Mouse (Mus musculus): ENCODE data around the gene Olfr524. TPM values are rescaled to one million over a fixed set of nuclear protein-coding genes. Genes with fewer than 3 reads are reported as not detected.

Gene Olfr524
- total RNA-seq, 2 experiments from 2014 or later = not detected

GRCm38 (mm10) chr7:140187721-140188390, 17.9 kb downstream of the Olfr524 start:
- ATAC-seq (replicated peaks; ENCODE audit: low FRiP score, low TSS enrichment, poor library complexity, severe bottlenecking) = no peak; the same call in 1 of the 2 replicates

GRCm38 (mm10) chr7:140186646-140187620, 18.8 kb downstream of the Olfr524 start:
- ATAC-seq (replicated peaks; ENCODE audit: low FRiP score, low TSS enrichment, poor library complexity, severe bottlenecking) = peak; percentile 80

GRCm38 (mm10) chr7:140184206-140184605, 21.6 kb downstream of the Olfr524 start:
- no peak for ATAC-seq (replicated peaks; ENCODE audit: low FRiP score, low TSS enrichment, poor library complexity, severe bottlenecking)

- no peak for ATAC-seq (replicated peaks; ENCODE audit: low FRiP score, low TSS enrichment, poor library complexity, severe bottlenecking)
Observed at GRCm38 (mm10) chr7:140180692-140181091, 25.1 kb downstream of the Olfr524 start.

- no peak for ATAC-seq (replicated peaks; ENCODE audit: low FRiP score, low TSS enrichment, poor library complexity, severe bottlenecking)
Observed at GRCm38 (mm10) chr7:140179176-140179575, 26.6 kb downstream of the Olfr524 start.

- no peak for ATAC-seq (replicated peaks; ENCODE audit: low FRiP score, low TSS enrichment, poor library complexity, severe bottlenecking)
Observed at GRCm38 (mm10) chr7:140172936-140173335, 32.8 kb downstream of the Olfr524 start, which contains the start of gene Olfr523. Gene Olfr523 (plus strand): TSS chr7:140173217.

- ATAC-seq (replicated peaks; ENCODE audit: low FRiP score, low TSS enrichment, poor library complexity, severe bottlenecking) = no peak
Observed at GRCm38 (mm10) chr7:140170863-140171262, 34.9 kb downstream of the Olfr524 start.

- ATAC-seq (replicated peaks; ENCODE audit: low FRiP score, low TSS enrichment, poor library complexity, severe bottlenecking) = no peak
Observed at GRCm38 (mm10) chr7:140169386-140169785, 36.4 kb downstream of the Olfr524 start.

- no peak for ATAC-seq (replicated peaks; ENCODE audit: low FRiP score, low TSS enrichment, poor library complexity, severe bottlenecking)
Observed at GRCm38 (mm10) chr7:140167950-140168349, 37.8 kb downstream of the Olfr524 start.

- no peak for ATAC-seq (replicated peaks; ENCODE audit: low FRiP score, low TSS enrichment, poor library complexity, severe bottlenecking)
Observed at GRCm38 (mm10) chr7:140164664-140165063, 41.1 kb downstream of the Olfr524 start, which contains the start of gene Olfr522. Gene Olfr522 (minus strand): TSS chr7:140164764.

GRCm38 (mm10) chr7:140160363-140160762, 45.4 kb downstream of the Olfr524 start:
- ATAC-seq (replicated peaks; ENCODE audit: low FRiP score, low TSS enrichment, poor library complexity, severe bottlenecking) = no peak

- ATAC-seq (replicated peaks; ENCODE audit: low FRiP score, low TSS enrichment, poor library complexity, severe bottlenecking) = no peak
Observed at GRCm38 (mm10) chr7:140154218-140154927, 51.4 kb downstream of the Olfr524 start, which contains the start of gene Sprn. Gene Sprn (minus strand): TSS chr7:140154877.

- ATAC-seq (replicated peaks; ENCODE audit: low FRiP score, low TSS enrichment, poor library complexity, severe bottlenecking) = no peak
Observed at GRCm38 (mm10) chr7:140153829-140154217, 51.9 kb downstream of the Olfr524 start.

GRCm38 (mm10) chr7:140153383-140153782, 52.4 kb downstream of the Olfr524 start:
- no peak for ATAC-seq (replicated peaks; ENCODE audit: low FRiP score, low TSS enrichment, poor library complexity, severe bottlenecking)

Other genes with a start within 250 kb of the Olfr524 start
- gene 6430531B16Rik, start 227.2 kb downstream of the Olfr524 start, total RNA-seq (2014; fragmentation: Nextera tagmentation) = not detected in 2 replicates
- 1.0 TPM in 1 of 2 replicates, not detected in the other for gene 6430531B16Rik, start 227.2 kb downstream of the Olfr524 start, total RNA-seq (2017)
- gene Adam8, start 213.4 kb downstream of the Olfr524 start, total RNA-seq (2014; fragmentation: Nextera tagmentation) = 1.5 and 4.5 TPM in 2 replicates
- 0.34 and 2.6 TPM in 2 replicates for gene Adam8, start 213.4 kb downstream of the Olfr524 start, total RNA-seq (2017)
- 21.3 and 34.7 TPM in 2 replicates for gene Zfp511, start 169.6 kb downstream of the Olfr524 start, total RNA-seq (2014; fragmentation: Nextera tagmentation)
- 22.0 and 26.9 TPM in 2 replicates for gene Zfp511, start 169.6 kb downstream of the Olfr524 start, total RNA-seq (2017)
- gene Tubgcp2, start 169.3 kb downstream of the Olfr524 start, total RNA-seq (2014; fragmentation: Nextera tagmentation) = 29.3 and 37.6 TPM in 2 replicates
- gene Tubgcp2, start 169.3 kb downstream of the Olfr524 start, total RNA-seq (2017) = 38.2 and 41.2 TPM in 2 replicates
- gene Msx3, start 156.9 kb downstream of the Olfr524 start, total RNA-seq (2014; fragmentation: Nextera tagmentation) = not detected in 2 replicates
- not detected in 2 replicates for gene Msx3, start 156.9 kb downstream of the Olfr524 start, total RNA-seq (2017)
- not detected in 2 replicates for gene Caly, start 123.4 kb downstream of the Olfr524 start, total RNA-seq (2014; fragmentation: Nextera tagmentation)
- not detected in 2 replicates for gene Caly, start 123.4 kb downstream of the Olfr524 start, total RNA-seq (2017)
- not detected in 2 replicates for gene Prap1, start 112.6 kb downstream of the Olfr524 start, total RNA-seq (2014; fragmentation: Nextera tagmentation)
- gene Prap1, start 112.6 kb downstream of the Olfr524 start, total RNA-seq (2017) = not detected in 2 replicates
- gene Fuom, start 103.5 kb downstream of the Olfr524 start, total RNA-seq (2014; fragmentation: Nextera tagmentation) = 4.1 and 17.9 TPM in 2 replicates
- 12.0 TPM in 1 of 2 replicates, not detected in the other for gene Fuom, start 103.5 kb downstream of the Olfr524 start, total RNA-seq (2017)
- gene Paox, start 90.2 kb downstream of the Olfr524 start, total RNA-seq (2014; fragmentation: Nextera tagmentation) = 15.1 and 22.1 TPM in 2 replicates
- gene Paox, start 90.2 kb downstream of the Olfr524 start, total RNA-seq (2017) = 4.1 and 6.9 TPM in 2 replicates
- gene Echs1, start 89.5 kb downstream of the Olfr524 start, total RNA-seq (2014; fragmentation: Nextera tagmentation) = 50.1 and 62.9 TPM in 2 replicates
- 52.5 and 85.0 TPM in 2 replicates for gene Echs1, start 89.5 kb downstream of the Olfr524 start, total RNA-seq (2017)
- 39.7 and 53.5 TPM in 2 replicates for gene Mtg1, start 68.4 kb downstream of the Olfr524 start, total RNA-seq (2014; fragmentation: Nextera tagmentation)
- 8.3 and 13.0 TPM in 2 replicates for gene Mtg1, start 68.4 kb downstream of the Olfr524 start, total RNA-seq (2017)
- 0.83 TPM in 1 of 2 replicates, not detected in the other for gene Sprn, start 51.1 kb downstream of the Olfr524 start, total RNA-seq (2014; fragmentation: Nextera tagmentation)
- gene Sprn, start 51.1 kb downstream of the Olfr524 start, total RNA-seq (2017) = not detected in 2 replicates
- gene Olfr522, start 41.2 kb downstream of the Olfr524 start, total RNA-seq (2014; fragmentation: Nextera tagmentation) = not detected in 2 replicates
- gene Olfr522, start 41.2 kb downstream of the Olfr524 start, total RNA-seq (2017) = not detected in 2 replicates
- gene Olfr523, start 32.7 kb downstream of the Olfr524 start, total RNA-seq (2014; fragmentation: Nextera tagmentation) = not detected in 2 replicates
- gene Olfr523, start 32.7 kb downstream of the Olfr524 start, total RNA-seq (2017) = not detected in 2 replicates
- not detected in 2 replicates for gene Cd163l1, start 12.3 kb upstream of the Olfr524 start, total RNA-seq (2014; fragmentation: Nextera tagmentation)
- gene Cd163l1, start 12.3 kb upstream of the Olfr524 start, total RNA-seq (2017) = 0.19 TPM in 1 of 2 replicates, not detected in the other
- gene 5830411N06Rik, start 41.3 kb upstream of the Olfr524 start, total RNA-seq (2014; fragmentation: Nextera tagmentation) = not detected in 2 replicates
- gene 5830411N06Rik, start 41.3 kb upstream of the Olfr524 start, total RNA-seq (2017) = not detected in 2 replicates
- gene Olfr525, start 114.9 kb upstream of the Olfr524 start, total RNA-seq (2014; fragmentation: Nextera tagmentation) = not detected in 2 replicates
- gene Olfr525, start 114.9 kb upstream of the Olfr524 start, total RNA-seq (2017) = not detected in 2 replicates
- not detected in 2 replicates for gene Olfr527, start 128.1 kb upstream of the Olfr524 start, total RNA-seq (2014; fragmentation: Nextera tagmentation)
- not detected in 2 replicates for gene Olfr527, start 128.1 kb upstream of the Olfr524 start, total RNA-seq (2017)
- not detected in 2 replicates for gene Olfr60, start 155.7 kb upstream of the Olfr524 start, total RNA-seq (2014; fragmentation: Nextera tagmentation)
- not detected in 2 replicates for gene Olfr60, start 155.7 kb upstream of the Olfr524 start, total RNA-seq (2017)
- not detected in 2 replicates for gene Olfr530, start 170.4 kb upstream of the Olfr524 start, total RNA-seq (2014; fragmentation: Nextera tagmentation)
- not detected in 2 replicates for gene Olfr530, start 170.4 kb upstream of the Olfr524 start, total RNA-seq (2017)
- gene Olfr531, start 197.0 kb upstream of the Olfr524 start, total RNA-seq (2014; fragmentation: Nextera tagmentation) = not detected in 2 replicates
- gene Olfr531, start 197.0 kb upstream of the Olfr524 start, total RNA-seq (2017) = not detected in 2 replicates
- gene Olfr532, start 215.7 kb upstream of the Olfr524 start, total RNA-seq (2014; fragmentation: Nextera tagmentation) = not detected in 2 replicates
- not detected in 2 replicates for gene Olfr532, start 215.7 kb upstream of the Olfr524 start, total RNA-seq (2017)